Mouse (Mus musculus) heart, embryonic 11.5 days (tissue): ENCODE data around the gene Scn8a. TPM values are rescaled to one million over a fixed set of nuclear protein-coding genes. Genes with fewer than 3 reads are reported as not detected.

Source experiments
- ATAC-seq: fragments of 200-750 bp; cut with Nextera tagmentation; replicated peaks from 2 replicates; pipeline ENCODE4 v1.8.0; 2017; ENCODE audit warnings: moderate library complexity; ENCODE audit not compliant: insufficient number of reproducible peaks, low FRiP score, low TSS enrichment
- H3K27ac ChIP-seq: fragments of 300-500 bp; sonication (generic); 2 replicates; pipeline ENCODE4 v1.5.1; 2014; ENCODE audit warnings: mild to moderate bottlenecking, low read depth, low read length
- H3K27me3 ChIP-seq: fragments of 300-500 bp; sonication (generic); 2 replicates; pipeline ENCODE4 v1.6.1; 2014; ENCODE audit warnings: mild to moderate bottlenecking, low read length, mixed read lengths; ENCODE audit not compliant: control insufficient read depth, insufficient read depth
- H3K36me3 ChIP-seq: fragments of 300-500 bp; sonication (generic); 2 replicates; pipeline ENCODE4 v1.6.1; 2014; ENCODE audit warnings: mild to moderate bottlenecking, low read length, moderate library complexity, mixed read lengths; ENCODE audit not compliant: control insufficient read depth, insufficient read depth
- H3K4me1 ChIP-seq: fragments of 300-500 bp; sonication (generic); 2 replicates; pipeline ENCODE4 v1.6.1; 2014; ENCODE audit warnings: low read length; ENCODE audit not compliant: control insufficient read depth, insufficient read depth
- H3K4me2 ChIP-seq: fragments of 300-500 bp; sonication (generic); 2 replicates; pipeline ENCODE4 v1.6.1; 2014; ENCODE audit warnings: mild to moderate bottlenecking, moderate library complexity
- H3K4me3 ChIP-seq: fragments of 300-500 bp; sonication (generic); 2 replicates; pipeline ENCODE4 v1.5.1; 2014; ENCODE audit warnings: low read depth, low read length
- H3K9ac ChIP-seq: fragments of 300-500 bp; sonication (generic); 2 replicates; pipeline ENCODE4 v1.6.1; 2014; ENCODE audit warnings: mild to moderate bottlenecking, low read depth, low read length, moderate library complexity
- H3K9me3 ChIP-seq: fragments of 300-500 bp; sonication (generic); replicated peaks from 2 replicates; pipeline ENCODE4 v1.6.1; 2016; ENCODE audit warnings: low read length; ENCODE audit not compliant: control insufficient read depth
- WGBS: fragments of 180-500 bp; shearing (Covaris S2); extraction: QIAGEN DNeasy Blood & Tissue Kit; methylation state at CpG from one replicate; pipeline ENCODE4 v1.1.7; 2014; ENCODE audit not compliant: insufficient replicate concordance; 5-methylcytosine and 5-hydroxymethylcytosine counted together
- polyA plus RNA-seq: library from polyadenylated mRNA; unstranded; fragments of >200 nt; fragmentation: Nextera tagmentation; extraction: Ambion mirVana; gene quantifications from 2 replicates; pipeline ENCODE4 v1.2.1, GENCODE M21; 2014

The Scn8a gene
- polyA plus RNA-seq, 1 experiment from 2014 or later = 1.2 TPM

DNA sequence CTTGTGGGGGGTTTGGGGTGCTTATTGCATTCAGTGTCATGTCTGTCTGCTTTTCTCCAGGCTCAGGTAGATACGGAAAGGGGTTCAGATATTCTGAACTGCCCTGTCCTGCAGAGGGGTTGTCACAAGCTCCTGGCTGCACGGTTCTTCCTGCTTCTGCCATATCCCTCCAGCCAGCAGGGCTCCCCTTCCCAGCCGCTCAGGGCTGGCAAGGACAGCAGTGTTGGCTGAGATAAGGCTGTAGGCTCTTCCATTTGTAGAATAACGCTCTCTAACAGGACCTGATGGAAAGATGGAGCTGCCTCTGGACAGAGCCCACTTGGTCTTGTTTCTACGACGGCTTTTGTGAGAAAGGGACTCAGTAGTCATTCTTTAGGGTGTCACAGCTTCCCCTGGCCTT lies 172.3 kb downstream of the Scn8a start:
- peaks cover 81% of the 10 kb centered on the region for H3K27me3 ChIP-seq
- no peaks in the 10 kb centered on the region for H3K36me3 ChIP-seq
- no peak overlapping the region for H3K4me2 ChIP-seq
- peaks cover 9% of the 10 kb centered on the region for H3K4me1 ChIP-seq
- WGBS = 45% methylated on average over 6 of the region's 6 CpGs
- H3K4me3 ChIP-seq = no peak overlapping the region
- no peak overlapping the region for H3K27ac ChIP-seq
- H3K9ac ChIP-seq = no peak overlapping the region
- no peak for ATAC-seq
- no peaks in the 10 kb centered on the region for H3K9me3 ChIP-seq

DNA sequence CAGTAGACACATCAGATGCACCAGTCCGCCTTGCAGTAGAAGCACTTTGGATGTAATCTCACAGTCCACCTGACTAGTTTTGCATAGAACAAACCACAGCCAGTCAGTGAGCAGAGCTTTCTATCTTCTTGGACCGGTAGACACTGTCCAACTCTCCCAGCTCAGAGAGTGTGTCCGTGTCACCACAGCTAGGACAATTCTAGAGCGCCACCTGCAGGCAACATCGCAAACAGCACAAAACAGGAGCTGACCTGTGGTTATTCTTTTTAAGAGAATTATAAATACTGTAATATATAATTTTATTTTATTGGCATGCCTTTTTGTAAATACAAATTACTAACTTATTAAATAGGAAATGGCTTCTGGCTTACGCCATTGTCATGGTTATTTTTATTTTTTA lies 173.0 kb downstream of the Scn8a start:
- H3K27ac ChIP-seq = no peak overlapping the region
- H3K9me3 ChIP-seq = no peaks in the 10 kb centered on the region
- H3K4me2 ChIP-seq = no peak overlapping the region
- peaks cover 13% of the 10 kb centered on the region for H3K4me1 ChIP-seq
- no peak for ATAC-seq
- no peak overlapping the region for H3K9ac ChIP-seq
- H3K27me3 ChIP-seq = peaks cover 87% of the 10 kb centered on the region
- no peaks in the 10 kb centered on the region for H3K36me3 ChIP-seq
- WGBS = 20% methylated on average over 6 of the region's 6 CpGs
- no peak overlapping the region for H3K4me3 ChIP-seq

DNA sequence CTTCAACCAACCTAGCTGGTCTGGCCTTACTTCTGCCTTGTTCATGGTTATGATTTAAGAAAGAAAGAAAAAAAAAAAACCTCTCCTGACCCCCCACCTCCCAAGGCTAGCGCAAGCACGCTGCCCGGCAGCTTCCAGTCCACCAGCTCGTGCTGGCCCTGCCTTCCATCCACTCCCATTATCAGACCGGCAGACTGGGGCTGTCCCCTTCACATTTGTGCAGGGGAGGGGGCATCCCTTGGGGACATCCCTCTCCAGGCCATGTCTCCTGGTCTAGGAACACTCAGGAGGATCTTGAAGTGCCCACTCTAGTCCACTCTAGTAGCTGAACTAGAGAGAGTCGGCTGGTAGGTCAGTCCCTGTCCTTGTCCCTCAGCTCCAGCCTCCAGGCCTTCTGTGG lies 174.9 kb downstream of the Scn8a start:
- no peak for ATAC-seq
- no peak overlapping the region for H3K4me2 ChIP-seq
- no peak overlapping the region for H3K9ac ChIP-seq
- no peak overlapping the region for H3K27ac ChIP-seq
- H3K9me3 ChIP-seq = no peaks in the 10 kb centered on the region
- peaks cover 90% of the 10 kb centered on the region for H3K27me3 ChIP-seq
- H3K4me1 ChIP-seq = peaks cover 13% of the 10 kb centered on the region
- no peak overlapping the region for H3K4me3 ChIP-seq
- no peaks in the 10 kb centered on the region for H3K36me3 ChIP-seq
- 41% methylated on average over 6 of the region's 6 CpGs for WGBS

DNA sequence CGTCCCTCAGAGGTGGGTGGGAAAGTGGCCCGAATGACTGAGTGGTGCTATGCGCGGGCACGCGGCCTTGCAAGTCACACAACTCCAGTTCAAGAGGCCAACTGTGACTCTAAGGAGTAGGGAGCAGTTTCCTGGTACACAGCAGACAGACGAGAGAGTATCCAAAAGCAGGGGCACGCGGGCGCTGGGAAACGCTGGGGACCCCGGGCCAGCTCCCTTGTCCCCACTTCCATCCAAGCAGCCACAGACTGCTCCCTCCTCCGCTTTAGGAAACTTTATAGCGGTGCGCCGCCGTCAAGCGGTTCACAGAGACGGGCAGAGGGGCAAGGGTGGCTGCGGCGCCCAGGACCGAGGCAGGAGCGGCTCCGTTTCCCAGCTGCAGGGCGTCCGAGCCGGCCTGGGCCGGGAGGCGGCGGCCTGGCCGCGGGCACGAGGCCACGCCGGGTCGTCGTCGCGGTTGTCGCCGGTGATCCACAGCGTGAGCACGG lies 176.4 kb downstream of the Scn8a start:
- peak overlapping the region; percentile 52 for H3K4me3 ChIP-seq
- H3K4me2 ChIP-seq = peak overlapping the region; percentile 94
- H3K27me3 ChIP-seq = peaks cover 86% of the 10 kb centered on the region
- no peak for ATAC-seq
- H3K9me3 ChIP-seq = no peaks in the 10 kb centered on the region
- H3K36me3 ChIP-seq = no peaks in the 10 kb centered on the region
- H3K9ac ChIP-seq = 0 out of 2 replicates have a peak overlapping the region, but pooled peaks have one; percentile 49
- H3K4me1 ChIP-seq = peaks cover 13% of the 10 kb centered on the region
- H3K27ac ChIP-seq = no peak overlapping the region
- WGBS = 2% methylated on average over 43 of the region's 43 CpGs

DNA sequence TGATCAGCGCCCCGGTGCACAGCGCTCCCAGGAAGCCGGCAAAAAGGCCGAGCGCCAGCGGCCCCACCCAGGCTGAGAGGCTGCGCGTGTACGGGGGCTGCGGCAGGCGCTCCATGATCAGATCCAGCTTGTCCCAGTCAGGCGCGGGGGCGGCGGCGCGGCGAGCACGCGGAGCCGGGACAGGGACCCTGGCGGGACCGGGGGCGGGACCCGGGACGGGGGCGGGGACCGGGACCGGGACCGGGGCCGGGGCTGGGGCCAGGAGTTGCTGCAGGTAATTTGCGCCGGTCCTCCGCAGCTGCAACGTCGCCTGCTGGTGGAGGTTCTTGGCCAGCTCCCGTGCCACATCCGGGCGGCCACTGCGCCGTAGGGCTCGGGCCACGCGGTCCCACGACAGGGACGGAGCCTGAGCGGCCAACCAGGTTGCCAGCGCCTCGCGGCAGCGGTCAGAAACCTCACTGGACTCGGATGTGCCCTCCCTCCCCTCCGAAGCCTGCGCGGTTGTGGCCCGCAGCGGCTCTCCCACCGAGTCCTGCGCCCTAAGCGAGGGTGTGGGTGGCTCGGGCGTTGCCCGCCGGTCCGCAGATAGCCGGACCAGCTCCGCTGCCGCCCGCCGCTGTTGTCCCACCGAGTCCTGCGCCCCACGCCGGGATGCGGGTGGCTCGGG lies 177.0 kb downstream of the Scn8a start:
- H3K9me3 ChIP-seq = no peaks in the 10 kb centered on the region
- WGBS = 1% methylated on average over 76 of the region's 77 CpGs
- peak overlapping the region; percentile 52 for H3K4me3 ChIP-seq
- no peaks in the 10 kb centered on the region for H3K36me3 ChIP-seq
- peaks cover 13% of the 10 kb centered on the region for H3K4me1 ChIP-seq
- peak overlapping the region; percentile 94 for H3K4me2 ChIP-seq
- H3K27ac ChIP-seq = no peak overlapping the region
- peak overlapping the region; percentile 49 for H3K9ac ChIP-seq
- ATAC-seq = no peak; the same call in 1 of the 2 replicates
- H3K27me3 ChIP-seq = peaks cover 86% of the 10 kb centered on the region

DNA sequence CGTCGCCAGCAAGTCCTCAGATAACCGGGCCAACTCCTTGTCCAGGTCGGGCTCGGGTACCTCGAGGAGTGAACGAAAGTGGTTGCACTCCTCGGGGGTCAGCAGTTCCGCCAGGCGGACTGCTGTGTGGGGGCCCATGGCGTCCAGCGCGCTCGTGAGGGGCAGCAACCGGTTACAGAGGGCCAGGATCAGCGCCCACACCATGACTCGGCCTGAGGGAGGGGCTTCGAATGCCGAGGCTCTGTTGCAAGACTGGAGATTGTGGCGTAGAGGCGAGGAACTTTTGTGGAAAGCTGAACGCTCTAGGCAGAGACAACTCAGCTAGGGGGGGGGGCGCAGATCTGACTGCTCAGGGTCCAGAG lies 177.5 kb downstream of the Scn8a start, which contains the start of gene Gm47841:
Gene Gm47841, minus strand, starts transcription at position 204 of the 362 bp plus-strand sequence.
- no peak for ATAC-seq
- H3K9me3 ChIP-seq = no peaks in the 10 kb centered on the region
- peak within 1 kb of the TSS; percentile 94 for H3K4me2 ChIP-seq
- H3K27ac ChIP-seq = no peak within 1 kb of the TSS
- peak within 1 kb of the TSS; percentile 52 for H3K4me3 ChIP-seq
- H3K36me3 ChIP-seq = no peaks in the 10 kb centered on the region
- peak within 1 kb of the TSS; percentile 49 for H3K9ac ChIP-seq
- WGBS = 3% methylated on average over 22 of the region's 23 CpGs
- peaks cover 86% of the 10 kb centered on the region for H3K27me3 ChIP-seq
- H3K4me1 ChIP-seq = peaks cover 13% of the 10 kb centered on the region

DNA sequence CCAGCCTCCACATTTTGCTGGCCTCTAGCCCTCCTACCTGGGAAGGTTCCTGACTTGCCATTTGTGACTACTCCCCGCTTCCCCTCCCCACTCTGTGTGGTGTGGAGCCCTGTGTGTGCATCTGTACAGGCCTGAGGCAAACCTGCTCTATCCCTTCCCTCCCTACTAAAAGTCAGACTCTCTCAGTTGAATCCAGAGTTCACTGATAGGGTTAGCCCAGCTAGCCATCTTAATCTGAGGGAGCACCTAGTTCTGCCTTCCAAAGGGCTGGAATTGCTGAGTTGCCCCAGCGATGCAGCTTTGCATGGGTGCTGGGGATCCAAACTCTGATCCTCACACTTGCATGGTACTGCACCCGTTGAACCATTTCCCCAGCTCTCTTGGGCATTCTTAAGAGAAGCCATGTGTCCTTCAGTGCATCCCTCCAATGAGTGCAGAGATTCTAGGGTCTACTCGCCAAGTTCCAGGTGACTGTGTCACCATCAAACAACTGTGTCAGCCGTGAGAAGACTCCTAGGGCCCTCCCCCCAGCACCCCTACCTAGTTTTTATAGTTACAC lies 178.8 kb downstream of the Scn8a start:
- Histone ChIP-seq H3K27ac (no peak overlapping the region), H3K4me3 (no peak overlapping the region), H3K4me2 (no peak overlapping the region), H3K9ac (no peak overlapping the region), H3K27me3 (peaks cover 90% of the 10 kb centered on the region), H3K4me1 (peaks cover 18% of the 10 kb centered on the region), H3K36me3 (no peaks in the 10 kb centered on the region), H3K9me3 (no peaks in the 10 kb centered on the region)
- ATAC-seq = no peak
- WGBS = 51% methylated on average over 5 of the region's 5 CpGs

DNA sequence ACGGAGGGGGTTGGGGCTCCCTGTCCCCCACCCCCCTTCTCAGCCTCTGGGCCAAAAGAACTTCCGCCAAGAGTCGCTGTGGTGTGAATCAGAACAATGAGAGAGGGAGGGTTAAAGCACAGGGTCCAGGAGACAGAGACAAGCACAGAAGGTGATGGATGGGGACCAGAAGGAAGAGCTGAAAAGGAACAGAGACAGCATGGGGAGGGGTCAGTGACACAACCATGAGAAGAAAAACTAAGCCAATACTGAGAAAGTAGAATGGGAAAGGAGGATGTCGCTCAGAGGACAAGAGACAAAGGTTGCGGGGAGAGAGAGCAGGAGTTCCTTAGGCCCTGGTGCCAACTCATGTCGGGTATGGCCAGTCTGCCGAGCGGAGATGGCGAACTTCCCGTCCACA lies 182.2 kb downstream of the Scn8a start:
- 67% methylated on average over 10 of the region's 10 CpGs for WGBS
- no peaks in the 10 kb centered on the region for H3K36me3 ChIP-seq

More for the DNA sequence above, 182.2 kb downstream of the Scn8a start:
- H3K4me3 ChIP-seq = no peak overlapping the region
- H3K27me3 ChIP-seq = peaks cover 79% of the 10 kb centered on the region
- no peak overlapping the region for H3K9ac ChIP-seq
- H3K4me2 ChIP-seq = no peak overlapping the region
- peaks cover 15% of the 10 kb centered on the region for H3K4me1 ChIP-seq
- no peak overlapping the region for H3K27ac ChIP-seq
- no peak for ATAC-seq
- H3K9me3 ChIP-seq = no peaks in the 10 kb centered on the region
